Mouse (Mus musculus) heart, postnatal 36 days (tissue): Measurements from ENCODE around the gene Wfdc9. TPM values are rescaled to one million over a fixed set of nuclear protein-coding genes. Genes with fewer than 3 reads are reported as not detected.
"Not testable (repeated sequence)": the region's sequence is repeated elsewhere in the genome, so short reads cannot be mapped to it uniquely, and the experiment has no call there.

Experiments used
- DNase-seq, 2 experiments: peaks; one replicate each; pipeline ENCODE4 v3.0.0; 2021 to 2022
- intact Hi-C: fragments of 180-260 bp; cut with DNase I; formaldehyde crosslinking; loops from one replicate; pipeline ENCODE4 v1.15.1; 2025
- total RNA-seq, 2 experiments: library from RNA; stranded (reverse); gene quantifications; 2 replicates each; pipeline ENCODE4 v1.2.3; 2021

Wfdc9 gene
- total RNA-seq, 2 experiments from 2014 or later, result not detected

- intact Hi-C loops, result no loop called here
Observed at GRCm38 (mm10) chr2:164635266-164635665, 21.1 kb downstream of the Wfdc9 start.

GRCm38 (mm10) chr2:164621775-164622174 is 34.6 kb downstream of the Wfdc9 start:
- intact Hi-C loops, result no loop called here
- no peak for DNase-seq

More at GRCm38 (mm10) chr2:164635266-164635665, 21.1 kb downstream of the Wfdc9 start:
- DNase-seq, result no peak

- intact Hi-C loops, result no loop called here
- DNase-seq, result no peak
Observed at GRCm38 (mm10) chr2:164619050-164619449, 37.3 kb downstream of the Wfdc9 start.

DNA sequence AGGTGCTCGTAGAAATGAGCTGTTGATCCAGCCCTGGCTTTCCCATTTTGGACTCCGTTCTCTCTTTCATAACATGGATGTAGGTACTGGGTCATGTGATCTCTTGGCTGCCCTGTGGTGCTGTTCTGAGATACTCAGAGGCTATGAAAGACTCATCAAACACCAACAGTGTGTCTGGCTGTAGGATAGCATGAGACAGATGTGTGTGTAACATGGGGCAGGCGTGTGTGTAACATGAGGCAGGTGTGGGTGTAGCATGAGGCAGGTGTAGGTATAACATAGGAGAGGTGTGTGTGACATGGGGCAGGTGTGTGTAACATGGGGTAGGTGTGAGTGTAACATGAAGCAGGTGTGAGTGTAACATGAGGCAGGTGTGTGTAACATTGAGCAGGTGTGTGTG is 41.0 kb downstream of the Wfdc9 start:
- no peak for DNase-seq
- intact Hi-C loops, result no loop called here

- intact Hi-C loops, result not testable (repeated sequence)
- peak; percentile 49 to 54 for DNase-seq
Observed at GRCm38 (mm10) chr2:164613471-164613870, 42.9 kb downstream of the Wfdc9 start, which contains the start of the genes Wfdc6b and Wfdc8. Gene Wfdc6b, plus strand, starts transcription at chr2:164613522. Gene Wfdc8, minus strand, starts transcription at chr2:164613626.

GRCm38 (mm10) chr2:164608781-164609180 is 47.6 kb downstream of the Wfdc9 start:
- no peak for DNase-seq
- intact Hi-C loops, result no loop called here

- no peak for DNase-seq
- intact Hi-C loops, result no loop called here
Observed at GRCm38 (mm10) chr2:164604411-164604810, 52.0 kb downstream of the Wfdc9 start.

DNA sequence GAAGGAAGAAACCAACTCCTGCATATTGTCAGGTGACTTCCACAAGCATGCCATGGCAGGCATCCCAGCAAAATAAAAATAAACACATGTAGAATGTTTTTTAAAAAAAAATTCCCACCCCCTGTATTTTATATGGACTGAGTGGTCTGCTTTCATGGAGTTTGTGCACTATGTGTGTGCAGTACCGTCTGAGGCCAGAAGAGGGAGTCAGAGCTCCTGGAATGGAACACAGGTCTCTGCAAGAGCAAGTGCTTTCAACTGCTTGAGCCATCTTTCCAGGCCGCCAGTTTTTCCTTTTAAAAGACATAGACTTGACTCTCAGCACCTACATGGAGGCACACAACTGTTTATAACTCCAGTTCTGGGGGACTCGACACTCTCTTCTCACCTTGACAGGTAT is 52.9 kb downstream of the Wfdc9 start:
- intact Hi-C loops, result no loop called here
- DNase-seq, result no peak

GRCm38 (mm10) chr2:164600179-164600578 is 56.2 kb downstream of the Wfdc9 start:
- intact Hi-C loops, result no loop called here

More at GRCm38 (mm10) chr2:164600179-164600578, 56.2 kb downstream of the Wfdc9 start:
- DNase-seq, result no peak

Other genes starting within 250 kb of the Wfdc9 start
- gene Sdc4, start 212.7 kb downstream of the Wfdc9 start, total RNA-seq, result 10 to 100 TPM; 20.6 to 20.7 TPM
- 10 to 100 TPM; 23.0 to 24.6 TPM for gene Sys1, start 199.6 kb downstream of the Wfdc9 start, total RNA-seq
- 1 to 10 TPM; 7.6 to 7.7 TPM for gene Gm20458, start 195.6 kb downstream of the Wfdc9 start, total RNA-seq
- not detected for gene Trp53tg5, start 182.9 kb downstream of the Wfdc9 start, total RNA-seq
- gene Dbndd2, start 170.5 kb downstream of the Wfdc9 start, total RNA-seq, result 10 to 100 TPM; 14.3 to 15.8 TPM
- gene Pigt, start 159.1 kb downstream of the Wfdc9 start, total RNA-seq, result 10 to 100 TPM; 34.2 to 35.6 TPM
- gene Wfdc2, start 94.2 kb downstream of the Wfdc9 start, total RNA-seq, result 1 to 10 TPM; 1.0 to 1.2 TPM
- not detected for gene Spint3, start 83.1 kb downstream of the Wfdc9 start, total RNA-seq
- gene Wfdc6a, start 71.1 kb downstream of the Wfdc9 start, total RNA-seq, result under 1 TPM in 1 of 2 experiments, not detected in 1; 0.53 TPM
- not detected for gene Eppin, start 63.0 kb downstream of the Wfdc9 start, total RNA-seq
- gene Wfdc6b, start 43.1 kb downstream of the Wfdc9 start, total RNA-seq, result not detected
- gene Wfdc8, start 43.0 kb downstream of the Wfdc9 start, total RNA-seq, result not detected
- not detected for gene Wfdc16, start 17.8 kb downstream of the Wfdc9 start, total RNA-seq
- gene Wfdc10, start 537 bp downstream of the Wfdc9 start, total RNA-seq, result not detected
- not detected for gene Wfdc11, start 17.5 kb upstream of the Wfdc9 start, total RNA-seq
- gene Wfdc13, start 28.5 kb upstream of the Wfdc9 start, total RNA-seq, result not detected
- not detected for gene Spint4, start 41.9 kb upstream of the Wfdc9 start, total RNA-seq
- not detected for gene Spint5, start 58.7 kb upstream of the Wfdc9 start, total RNA-seq
- not detected for gene Wfdc3, start 89.3 kb upstream of the Wfdc9 start, total RNA-seq
- gene Dnttip1, start 89.4 kb upstream of the Wfdc9 start, total RNA-seq, result 10 to 100 TPM; 22.8 to 29.3 TPM
- gene Ube2c, start 113.3 kb upstream of the Wfdc9 start, total RNA-seq, result 1 to 10 TPM; 2.5 to 3.1 TPM
- gene Tnnc2, start 123.4 kb upstream of the Wfdc9 start, total RNA-seq, result not detected
- gene Snx21, start 129.2 kb upstream of the Wfdc9 start, total RNA-seq, result 10 to 100 TPM; 23.4 to 29.0 TPM
- 10 to 100 TPM; 10.4 to 13.0 TPM for gene Acot8, start 148.3 kb upstream of the Wfdc9 start, total RNA-seq
- gene Zswim3, start 148.5 kb upstream of the Wfdc9 start, total RNA-seq, result 1 to 10 TPM; 2.5 to 2.7 TPM
- gene Zswim1, start 166.1 kb upstream of the Wfdc9 start, total RNA-seq, result 1 to 10 TPM; 4.2 to 4.5 TPM
- under 1 TPM; 0.46 to 0.78 TPM for gene Spata25, start 172.0 kb upstream of the Wfdc9 start, total RNA-seq
- gene Ctsa, start 176.3 kb upstream of the Wfdc9 start, total RNA-seq, result 100 to 1,000 TPM; 103 to 106 TPM
- 10 to 100 TPM; 46.2 to 51.4 TPM for gene Neurl2, start 176.9 kb upstream of the Wfdc9 start, total RNA-seq
- 10 to 100 TPM; 40.3 to 46.3 TPM for gene Pltp, start 201.1 kb upstream of the Wfdc9 start, total RNA-seq
- gene Pcif1, start 222.7 kb upstream of the Wfdc9 start, total RNA-seq, result 10 to 100 TPM; 34.1 to 34.5 TPM